Mouse (Mus musculus): Measurements from ENCODE around the gene Fau. TPM values are rescaled to one million over a fixed set of nuclear protein-coding genes. Genes with fewer than 3 reads are reported as not detected.

Gene Fau
- 471 and 479 TPM in 2 replicates for polyA plus RNA-seq (2015; fragmentation: Nextera tagmentation; extraction: Ambion mirVana)

DNA sequence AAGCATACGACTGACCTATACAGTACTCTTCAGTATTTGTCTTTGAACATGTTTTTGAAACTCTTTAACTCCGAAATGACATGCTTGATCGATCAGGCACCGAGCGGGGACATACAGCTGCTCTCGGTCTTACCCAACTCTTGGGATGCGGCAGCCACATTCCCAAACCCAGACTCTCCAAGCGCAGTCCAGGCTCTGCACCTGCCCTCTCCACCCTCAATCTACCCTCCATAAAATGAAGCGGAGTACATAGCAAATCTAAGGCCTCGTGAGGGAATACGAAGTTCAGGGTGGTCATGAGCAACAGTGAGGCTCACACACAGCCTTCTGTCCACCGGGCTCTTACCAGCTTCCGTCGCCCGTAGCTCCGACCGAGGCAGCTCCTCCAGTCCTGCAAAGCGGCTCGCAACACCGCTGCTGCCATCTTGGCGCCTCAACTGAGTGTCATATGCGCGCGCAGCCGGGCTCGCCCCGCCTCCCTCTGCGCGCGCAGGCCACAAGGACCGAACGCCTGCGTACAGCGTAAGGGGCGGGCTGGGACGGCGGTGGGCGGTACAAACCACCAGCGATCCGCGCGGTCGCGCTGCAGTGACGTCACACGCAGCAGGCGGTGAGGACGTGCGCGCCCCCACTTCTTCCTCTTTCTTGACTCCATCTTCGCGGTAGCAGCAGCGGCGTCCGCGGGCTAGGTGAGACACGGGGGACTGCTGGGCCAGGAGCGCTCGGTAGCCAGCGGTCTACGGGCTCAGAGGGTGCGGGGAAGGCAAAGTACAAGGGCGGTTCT is at the start of gene Fau, which contains the start of gene Mrpl49:
TSS of gene Fau (plus strand) at position 532 of the 784 bp plus-strand sequence.
TSS of gene Mrpl49 (minus strand) at position 473 of the 784 bp plus-strand sequence.
- peak; percentile 89 for ATAC-seq
- H3K36me3 ChIP-seq (ENCODE audit: control insufficient read depth, insufficient read depth, low read length), result peaks cover 24% of the 10 kb centered on the region
- peak within 1 kb of the TSS; percentile 90 for H3K4me2 ChIP-seq (ENCODE audit: low read length)
- H3K27me3 ChIP-seq (replicated peaks; ENCODE audit: control insufficient read depth, insufficient read depth, low read length), result no peaks in the 10 kb centered on the region
- H3K9me3 ChIP-seq (ENCODE audit: control insufficient read depth, low read length), result no peaks in the 10 kb centered on the region
- peak within 1 kb of the TSS; percentile 80 for H3K27ac ChIP-seq (ENCODE audit: low read depth, low read length)
- H3K9ac ChIP-seq (ENCODE audit: low read depth, low read length), result peak within 1 kb of the TSS; percentile 89
- H3K4me3 ChIP-seq (ENCODE audit: low read length), result peak within 1 kb of the TSS; percentile 63
- under 1% methylated on average over 50 of the region's 63 CpGs for whole genome bisulfite sequencing
- peaks cover 28% of the 10 kb centered on the region for H3K4me1 ChIP-seq (ENCODE audit: control insufficient read depth, insufficient read depth, low read depth, low read length)

DNA sequence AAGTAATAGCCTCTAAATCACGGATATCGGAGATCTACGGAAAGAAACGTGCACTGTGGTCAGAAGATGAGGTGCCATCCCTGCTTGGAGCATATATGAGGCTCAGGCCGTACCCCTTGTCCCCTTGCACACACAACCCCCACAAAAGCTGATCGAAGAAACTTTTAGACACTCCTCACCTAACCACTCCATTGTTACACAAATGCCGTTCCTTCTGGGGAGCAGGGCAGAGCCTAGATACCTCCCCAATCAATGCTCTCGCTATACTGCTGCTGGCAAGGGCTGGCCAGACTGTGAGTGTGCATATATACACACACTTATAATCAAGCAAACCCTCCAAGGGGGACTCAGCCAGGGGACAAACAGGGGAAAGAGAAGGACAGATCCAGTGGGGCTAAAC is 48.5 kb upstream of the Fau start:
- no peaks in the 10 kb centered on the region for H3K4me1 ChIP-seq (ENCODE audit: control insufficient read depth, insufficient read depth, low read depth, low read length)
- H3K27me3 ChIP-seq (replicated peaks; ENCODE audit: control insufficient read depth, insufficient read depth, low read length), result no peaks in the 10 kb centered on the region; the same call in 1 of the 2 replicates
- peaks cover 3% of the 10 kb centered on the region; the same call in 1 of the 2 replicates for H3K36me3 ChIP-seq (ENCODE audit: control insufficient read depth, insufficient read depth, low read length)
- no peaks in the 10 kb centered on the region for H3K9me3 ChIP-seq (ENCODE audit: control insufficient read depth, low read length)
- WGBS, result 74% methylated on average over 8 of the region's 8 CpGs
- H3K9ac ChIP-seq (ENCODE audit: low read depth, low read length), result no peak overlapping the region
- no peak for ATAC-seq
- H3K4me3 ChIP-seq (ENCODE audit: low read length), result no peak overlapping the region
- H3K27ac ChIP-seq (ENCODE audit: low read depth, low read length), result no peak overlapping the region
- no peak overlapping the region for H3K4me2 ChIP-seq (ENCODE audit: low read length)

GRCm38 (mm10) chr19:6013691-6014090 is 44.0 kb upstream of the Fau start:
- peaks cover 13% of the 10 kb centered on the region for H3K4me1 ChIP-seq (ENCODE audit: control insufficient read depth, insufficient read depth, low read depth, low read length)
- H3K36me3 ChIP-seq (ENCODE audit: control insufficient read depth, insufficient read depth, low read length), result no peaks in the 10 kb centered on the region
- H3K27me3 ChIP-seq (replicated peaks; ENCODE audit: control insufficient read depth, insufficient read depth, low read length), result peaks cover 6% of the 10 kb centered on the region; the same call in 1 of the 2 replicates
- H3K4me3 ChIP-seq (ENCODE audit: low read length), result no peak overlapping the region
- no peak overlapping the region for H3K4me2 ChIP-seq (ENCODE audit: low read length)
- WGBS, result 87% methylated on average over 10 of the region's 10 CpGs
- ATAC-seq, result no peak
- no peak overlapping the region for H3K27ac ChIP-seq (ENCODE audit: low read depth, low read length)
- H3K9ac ChIP-seq (ENCODE audit: low read depth, low read length), result no peak overlapping the region
- no peaks in the 10 kb centered on the region for H3K9me3 ChIP-seq (ENCODE audit: control insufficient read depth, low read length)

- Histone ChIP-seq H3K9me3 (ENCODE audit: control insufficient read depth, low read length) (no peaks in the 10 kb centered on the region), H3K36me3 (ENCODE audit: control insufficient read depth, insufficient read depth, low read length) (no peaks in the 10 kb centered on the region), H3K4me2 (ENCODE audit: low read length) (peak overlapping the region; percentile 78), H3K4me3 (ENCODE audit: low read length) (peak overlapping the region; percentile 61), H3K27ac (ENCODE audit: low read depth, low read length) (no peak overlapping the region), H3K9ac (ENCODE audit: low read depth, low read length) (peak overlapping the region; percentile 72), H3K27me3 (replicated peaks; ENCODE audit: control insufficient read depth, insufficient read depth, low read length) (peaks cover 6% of the 10 kb centered on the region; the same call in 1 of the 2 replicates), H3K4me1 (ENCODE audit: control insufficient read depth, insufficient read depth, low read depth, low read length) (peaks cover 13% of the 10 kb centered on the region)
- 0% methylated on average over 14 of the region's 18 CpGs for WGBS
- ATAC-seq, result peak; percentile 72
Observed at GRCm38 (mm10) chr19:6014991-6015510, 42.6 kb upstream of the Fau start.

- Histone ChIP-seq H3K4me3 (ENCODE audit: low read length) (peak within 1 kb of the TSS; percentile 61), H3K27ac (ENCODE audit: low read depth, low read length) (peak within 1 kb of the TSS; percentile 61), H3K9ac (ENCODE audit: low read depth, low read length) (peak within 1 kb of the TSS; percentile 72), H3K27me3 (replicated peaks; ENCODE audit: control insufficient read depth, insufficient read depth, low read length) (peaks cover 6% of the 10 kb centered on the region; the same call in 1 of the 2 replicates), H3K4me1 (ENCODE audit: control insufficient read depth, insufficient read depth, low read depth, low read length) (peaks cover 13% of the 10 kb centered on the region), H3K9me3 (ENCODE audit: control insufficient read depth, low read length) (no peaks in the 10 kb centered on the region), H3K36me3 (ENCODE audit: control insufficient read depth, insufficient read depth, low read length) (no peaks in the 10 kb centered on the region), H3K4me2 (ENCODE audit: low read length) (peak within 1 kb of the TSS; percentile 78)
- WGBS, result 3% methylated on average over 36 of the region's 40 CpGs
- peak; percentile 81 for ATAC-seq
Observed at GRCm38 (mm10) chr19:6015511-6016315, 41.9 kb upstream of the Fau start, which contains the start of gene Capn1. Gene Capn1, minus strand, starts transcription at chr19:6015897.

DNA sequence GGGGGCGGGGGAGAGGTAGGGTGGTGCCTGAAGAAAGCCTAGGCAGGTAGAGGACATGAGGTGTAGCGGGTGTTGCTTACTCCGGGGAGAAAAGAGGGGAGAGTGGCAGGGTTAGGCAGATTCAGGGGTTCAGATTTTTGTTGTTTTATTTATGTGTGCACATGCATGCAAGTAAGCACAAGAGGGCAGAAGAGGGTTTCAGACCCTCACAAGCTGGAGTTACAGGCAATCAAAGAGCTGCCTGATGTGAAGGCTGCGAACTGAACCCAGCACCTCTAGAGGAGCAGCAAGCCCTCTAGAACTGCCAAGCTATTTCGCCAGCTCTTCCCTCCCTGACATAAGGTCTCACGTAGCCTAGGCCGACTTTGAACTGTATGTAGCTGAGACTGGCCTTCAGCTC is 41.1 kb upstream of the Fau start:
- peaks cover 13% of the 10 kb centered on the region for H3K4me1 ChIP-seq (ENCODE audit: control insufficient read depth, insufficient read depth, low read depth, low read length)
- H3K36me3 ChIP-seq (ENCODE audit: control insufficient read depth, insufficient read depth, low read length), result no peaks in the 10 kb centered on the region
- H3K4me3 ChIP-seq (ENCODE audit: low read length), result no peak overlapping the region
- ATAC-seq, result no peak; the same call in 1 of the 2 replicates
- WGBS, result 51% methylated on average over 7 of the region's 7 CpGs
- H3K9me3 ChIP-seq (ENCODE audit: control insufficient read depth, low read length), result no peaks in the 10 kb centered on the region
- H3K27ac ChIP-seq (ENCODE audit: low read depth, low read length), result no peak overlapping the region; the same call in 1 of the 2 replicates
- peak overlapping the region; percentile 78; the same call in 1 of the 2 replicates for H3K4me2 ChIP-seq (ENCODE audit: low read length)
- H3K9ac ChIP-seq (ENCODE audit: low read depth, low read length), result no peak overlapping the region
- H3K27me3 ChIP-seq (replicated peaks; ENCODE audit: control insufficient read depth, insufficient read depth, low read length), result peaks cover 6% of the 10 kb centered on the region; the same call in 1 of the 2 replicates

DNA sequence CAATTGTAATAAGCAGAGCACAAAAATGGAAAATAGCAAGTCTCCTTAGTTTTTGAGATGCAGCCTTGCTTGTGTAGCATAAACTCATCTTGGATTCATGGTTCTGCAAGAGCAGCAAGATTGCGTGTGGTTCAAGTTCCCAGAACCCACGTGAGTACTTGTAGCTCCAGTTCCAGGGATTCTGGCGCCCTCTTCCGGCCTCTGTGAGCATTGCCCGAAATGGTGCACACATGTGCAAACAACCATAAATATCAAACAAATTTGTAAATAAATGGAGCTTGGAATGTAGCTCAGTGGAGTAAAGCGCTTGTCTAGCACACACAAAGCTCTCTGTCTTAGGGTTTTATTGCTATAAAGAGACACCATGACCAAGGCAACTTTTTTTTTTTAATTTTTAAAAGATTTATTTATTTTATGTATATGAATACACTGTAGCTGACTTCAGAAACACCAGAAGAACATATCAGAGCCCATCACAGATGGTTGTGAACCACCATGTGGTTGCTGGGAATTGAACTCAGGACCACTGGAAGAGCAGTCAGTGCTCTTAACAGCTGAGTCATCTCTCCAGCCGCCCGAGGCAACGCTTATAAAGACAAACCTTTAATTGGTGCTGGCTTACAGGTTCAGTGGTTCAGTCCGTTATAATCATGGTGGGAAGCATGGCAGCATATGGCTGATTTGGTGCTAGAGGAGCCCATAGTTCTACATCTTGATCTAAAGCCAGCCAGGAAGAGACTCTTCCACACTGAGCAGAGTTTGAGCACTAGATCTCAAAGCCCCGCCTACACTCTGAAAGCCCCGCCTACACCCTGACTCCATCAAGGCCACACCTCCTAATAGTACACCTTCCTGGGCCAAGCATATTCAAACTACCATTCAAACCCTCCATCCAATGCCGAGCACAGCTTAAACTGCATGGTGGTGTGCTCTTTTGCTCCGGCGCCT is 39.2 kb upstream of the Fau start:
- H3K36me3 ChIP-seq (ENCODE audit: control insufficient read depth, insufficient read depth, low read length), result no peaks in the 10 kb centered on the region
- no peak overlapping the region for H3K27ac ChIP-seq (ENCODE audit: low read depth, low read length)
- peaks cover 6% of the 10 kb centered on the region; the same call in 1 of the 2 replicates for H3K27me3 ChIP-seq (replicated peaks; ENCODE audit: control insufficient read depth, insufficient read depth, low read length)
- peaks cover 13% of the 10 kb centered on the region for H3K4me1 ChIP-seq (ENCODE audit: control insufficient read depth, insufficient read depth, low read depth, low read length)
- WGBS, result 33% methylated on average over 15 of the region's 15 CpGs
- no peaks in the 10 kb centered on the region for H3K9me3 ChIP-seq (ENCODE audit: control insufficient read depth, low read length)
- ATAC-seq, result no peak
- no peak overlapping the region for H3K4me2 ChIP-seq (ENCODE audit: low read length)
- no peak overlapping the region for H3K9ac ChIP-seq (ENCODE audit: low read depth, low read length)
- no peak overlapping the region for H3K4me3 ChIP-seq (ENCODE audit: low read length)

GRCm38 (mm10) chr19:6020276-6020675 is 37.4 kb upstream of the Fau start:
- Histone ChIP-seq H3K9me3 (ENCODE audit: control insufficient read depth, low read length) (no peaks in the 10 kb centered on the region), H3K4me2 (ENCODE audit: low read length) (no peak overlapping the region), H3K9ac (ENCODE audit: low read depth, low read length) (no peak overlapping the region), H3K27me3 (replicated peaks; ENCODE audit: control insufficient read depth, insufficient read depth, low read length) (0 out of 2 replicates have a peak, but pooled peaks cover 3% of the 10 kb centered on the region), H3K36me3 (ENCODE audit: control insufficient read depth, insufficient read depth, low read length) (no peaks in the 10 kb centered on the region), H3K4me1 (ENCODE audit: control insufficient read depth, insufficient read depth, low read depth, low read length) (peaks cover 8% of the 10 kb centered on the region), H3K27ac (ENCODE audit: low read depth, low read length) (no peak overlapping the region), H3K4me3 (ENCODE audit: low read length) (no peak overlapping the region)
- 56% methylated on average over 3 of the region's 3 CpGs for WGBS
- no peak for ATAC-seq

All from hindbrain, embryonic 16.5 days (tissue).